Mouse (Mus musculus) thymus, adult 2 months (tissue): ENCODE measurements around the gene 2810408A11Rik.

ENCODE experiments used
- CTCF ChIP-seq: fragments of 200-500 bp; IDR thresholded peaks from 2 replicates; pipeline ENCODE4 v1.5.1; 2012; ENCODE audit warnings: mild to moderate bottlenecking, control low read depth, low read length, moderate library complexity, borderline replicate concordance; ENCODE audit not compliant: control insufficient read depth, poor library complexity, insufficient read depth; ENCODE audit errors: extremely low read depth
- POLR2A ChIP-seq: fragments of 200-500 bp; IDR thresholded peaks from 2 replicates; pipeline ENCODE4 v1.6.1; 2012; ENCODE audit warnings: mild to moderate bottlenecking, low read length, control low read depth, moderate library complexity; ENCODE audit not compliant: control insufficient read depth, poor library complexity, insufficient read depth; ENCODE audit errors: extremely low read depth

DNA sequence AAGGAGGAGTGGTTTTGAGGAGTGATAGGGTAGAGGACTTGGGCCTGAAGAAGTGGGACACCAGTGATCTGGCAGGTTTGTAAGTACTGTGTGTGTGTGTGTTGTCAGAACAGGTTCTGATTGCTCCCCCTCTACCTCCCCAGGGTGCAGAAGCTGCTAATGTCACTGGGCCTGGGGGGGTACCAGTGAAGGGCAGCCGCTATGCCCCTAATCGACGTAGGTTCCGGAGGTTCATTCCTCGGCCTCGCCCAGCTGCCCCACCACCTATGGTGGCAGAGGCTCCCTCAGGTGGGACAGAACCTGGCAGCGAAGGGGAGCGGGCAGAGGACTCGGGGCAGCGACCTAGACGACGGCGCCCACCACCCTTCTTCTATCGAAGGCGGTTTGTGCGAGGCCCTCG lies 38.9 kb upstream of the 2810408A11Rik start:
- no peak for TF ChIP-seq CTCF
- TF ChIP-seq POLR2A: no peak
